Mouse (Mus musculus) spleen, postnatal 10 days (tissue): Measurements from ENCODE around the gene Myb.

Experiments
- DNase-seq, 2 experiments: peaks; one replicate each; pipeline ENCODE4 v3.0.0; 2021 to 2022; ENCODE audit warnings: low spot score in 2 of 2

Myb gene

GRCm38 (mm10) chr10:21128086-21128611, 32.6 kb downstream of the Myb start:
- no peak for DNase-seq

GRCm38 (mm10) chr10:21118341-21118740, 42.4 kb downstream of the Myb start:
- no peak for DNase-seq

- no peak for DNase-seq
Measured at GRCm38 (mm10) chr10:21114459-21114858, 46.3 kb downstream of the Myb start.

- no peak for DNase-seq
Measured at GRCm38 (mm10) chr10:21112689-21113088, 48.1 kb downstream of the Myb start.

GRCm38 (mm10) chr10:21109337-21110056, 51.3 kb downstream of the Myb start:
- no peak for DNase-seq

- no peak for DNase-seq
Measured at GRCm38 (mm10) chr10:21108796-21109195, 52.0 kb downstream of the Myb start.

GRCm38 (mm10) chr10:21108182-21108581, 52.6 kb downstream of the Myb start:
- no peak for DNase-seq

GRCm38 (mm10) chr10:21105206-21105605, 55.6 kb downstream of the Myb start:
- DNase-seq: no peak

- no peak for DNase-seq
Measured at GRCm38 (mm10) chr10:21102689-21103088, 58.1 kb downstream of the Myb start.

GRCm38 (mm10) chr10:21101948-21102347, 58.8 kb downstream of the Myb start:
- DNase-seq: no peak

GRCm38 (mm10) chr10:21100646-21101249, 60.0 kb downstream of the Myb start:
- DNase-seq: no peak

- no peak for DNase-seq
Measured at GRCm38 (mm10) chr10:21099515-21099914, 61.3 kb downstream of the Myb start.

- DNase-seq: no peak
Measured at GRCm38 (mm10) chr10:21095541-21095940, 65.2 kb downstream of the Myb start.

GRCm38 (mm10) chr10:21094896-21095295, 65.9 kb downstream of the Myb start:
- no peak for DNase-seq

GRCm38 (mm10) chr10:21093301-21093700, 67.5 kb downstream of the Myb start:
- no peak for DNase-seq

GRCm38 (mm10) chr10:21092501-21093270, 68.1 kb downstream of the Myb start:
- peak in 1 of 2 experiments; percentile 34 for DNase-seq

- DNase-seq: no peak
Measured at GRCm38 (mm10) chr10:21090922-21091700, 69.7 kb downstream of the Myb start.

- DNase-seq: no peak
Measured at GRCm38 (mm10) chr10:21089541-21089940, 71.2 kb downstream of the Myb start.

GRCm38 (mm10) chr10:21087614-21088232, 73.1 kb downstream of the Myb start:
- DNase-seq: no peak

- no peak for DNase-seq
Measured at GRCm38 (mm10) chr10:21085044-21085443, 75.7 kb downstream of the Myb start.

GRCm38 (mm10) chr10:21083391-21083918, 77.3 kb downstream of the Myb start:
- no peak for DNase-seq
